Mouse (Mus musculus) splenic B cell, adult 2 months (primary cell): ENCODE measurements at regions not wholly inside any gene's neighbourhood (a gene's known extent, or its start where the extent isn't known, plus 50 kb on each side); places are given as distances from the start of the nearest gene placed in this dataset.

ENCODE experiments used
- DNase-seq: peaks from one replicate; pipeline ENCODE4 v3.0.0-alpha.2; 2011; ENCODE audit warnings: low read depth, low spot score
- H3K27me3 ChIP-seq: 2 replicates; pipeline ENCODE4 v1.6.1; 2012; ENCODE audit warnings: mild to moderate bottlenecking, low read length, moderate library complexity, mixed read lengths; ENCODE audit not compliant: control insufficient read depth, poor library complexity, insufficient read depth, severe bottlenecking
- H3K36me3 ChIP-seq: 2 replicates; pipeline ENCODE4 v1.6.1; 2012; ENCODE audit warnings: mild to moderate bottlenecking, low read length, moderate library complexity, mixed read lengths; ENCODE audit not compliant: control insufficient read depth, poor library complexity, insufficient read depth, severe bottlenecking

DNA sequence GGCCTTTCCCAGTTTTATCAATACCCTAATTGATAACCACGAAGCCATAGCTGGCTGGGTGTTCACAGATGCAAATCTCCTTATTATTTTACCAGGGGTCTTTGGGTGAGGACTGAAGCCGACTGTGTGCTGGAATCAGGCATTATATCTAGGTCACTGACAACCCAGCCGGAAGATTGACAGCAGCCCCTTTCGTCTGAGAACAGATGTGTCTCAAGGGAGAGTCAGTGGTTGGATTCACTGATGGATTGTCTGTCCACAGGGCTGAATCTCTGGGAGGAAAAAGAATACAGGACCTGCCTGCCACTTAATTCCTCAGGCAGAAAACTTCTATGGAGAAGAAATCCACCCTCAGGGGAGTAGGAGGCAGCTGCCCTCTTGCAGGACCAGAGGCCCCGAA lies 135.7 kb downstream of the Nhlrc3 start:
- no peak for DNase-seq
- no peaks in the 10 kb centered on the region for H3K27me3 ChIP-seq
- no peaks in the 10 kb centered on the region for H3K36me3 ChIP-seq

DNA sequence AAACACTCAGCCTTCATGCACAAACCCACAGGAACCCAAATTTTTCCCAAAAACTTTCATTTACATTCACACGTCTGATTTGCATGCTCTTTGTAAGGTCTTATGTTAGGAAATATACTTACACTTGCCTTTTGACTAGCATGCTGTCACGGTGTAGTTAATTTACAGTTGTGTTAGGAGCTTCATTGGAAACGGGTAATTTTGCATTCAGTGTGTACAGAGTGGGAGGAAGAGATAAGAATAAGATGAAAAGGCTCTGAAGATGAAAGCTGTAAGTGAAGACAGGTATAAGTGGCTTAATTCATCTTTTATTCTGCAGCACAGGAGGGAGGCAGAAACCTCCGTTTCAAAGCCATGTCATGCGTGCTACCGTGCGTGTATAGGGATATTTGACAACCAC lies 136.2 kb downstream of the Nhlrc3 start:
- DNase-seq: no peak
- no peaks in the 10 kb centered on the region for H3K27me3 ChIP-seq
- H3K36me3 ChIP-seq: no peaks in the 10 kb centered on the region

- Histone ChIP-seq H3K27me3 (no peaks in the 10 kb centered on the region), H3K36me3 (no peaks in the 10 kb centered on the region)
- no peak for DNase-seq
These were observed 138.1 kb downstream of the Nhlrc3 start for GRCm38 (mm10) chr3:53325080-53325479.

GRCm38 (mm10) chr3:53324386-53324785 lies 138.7 kb downstream of the Nhlrc3 start:
- H3K36me3 ChIP-seq: no peaks in the 10 kb centered on the region
- no peaks in the 10 kb centered on the region for H3K27me3 ChIP-seq
- DNase-seq: no peak

GRCm38 (mm10) chr3:53315449-53315848 lies 147.7 kb downstream of the Nhlrc3 start:
- DNase-seq: no peak

More at GRCm38 (mm10) chr3:53315449-53315848, 147.7 kb downstream of the Nhlrc3 start:
- Histone ChIP-seq H3K36me3 (no peaks in the 10 kb centered on the region), H3K27me3 (no peaks in the 10 kb centered on the region)
